Mouse (Mus musculus) hindbrain, embryonic 14.5 days (tissue): Measurements from ENCODE around the gene Nop16. TPM values are rescaled to one million over a fixed set of nuclear protein-coding genes. Genes with fewer than 3 reads are reported as not detected.
A peak's percentile ranks its signal among the peaks of the same experiment; 100 is the strongest.

Experiments
- ATAC-seq: fragments of 200-750 bp; cut with Nextera tagmentation; 2 replicates; pipeline ENCODE4 v1.8.0; 2017; ENCODE audit warnings: moderate number of reproducible peaks, mild to moderate bottlenecking, moderate TSS enrichment, moderate library complexity; ENCODE audit not compliant: low FRiP score
- DNase-seq: peaks from one replicate; pipeline ENCODE4 v3.0.0-alpha.2; 2015; ENCODE audit warnings: low spot score
- H3K27ac ChIP-seq: fragments of 300-500 bp; sonication (generic); 2 replicates; pipeline ENCODE4 v1.5.1; 2014; ENCODE audit warnings: mild to moderate bottlenecking, moderate library complexity
- H3K27me3 ChIP-seq: fragments of 300-500 bp; sonication (generic); 2 replicates; pipeline ENCODE4 v1.6.1; 2014; ENCODE audit warnings: mild to moderate bottlenecking, low read length, mixed read lengths; ENCODE audit not compliant: control insufficient read depth, insufficient read depth
- H3K36me3 ChIP-seq: fragments of 300-500 bp; sonication (generic); replicated peaks from 2 replicates; pipeline ENCODE4 v1.6.1; 2014; ENCODE audit not compliant: control insufficient read depth, insufficient read depth
- H3K4me1 ChIP-seq: fragments of 300-500 bp; sonication (generic); replicated peaks from 2 replicates; pipeline ENCODE4 v1.6.1; 2014; ENCODE audit warnings: antibody characterized with exemption, low read length, mixed read lengths; ENCODE audit not compliant: control insufficient read depth, insufficient read depth
- H3K4me2 ChIP-seq: fragments of 300-500 bp; sonication (generic); replicated peaks from 2 replicates; pipeline ENCODE4 v1.6.1; 2014; ENCODE audit warnings: mild to moderate bottlenecking, moderate library complexity
- H3K4me3 ChIP-seq: fragments of 300-500 bp; sonication (generic); replicated peaks from 2 replicates; pipeline ENCODE4 v1.5.1; 2014; ENCODE audit warnings: mild to moderate bottlenecking, low read length
- H3K9ac ChIP-seq: fragments of 300-500 bp; sonication (generic); 2 replicates; pipeline ENCODE4 v1.6.1; 2014
- H3K9me3 ChIP-seq: fragments of 300-500 bp; sonication (generic); 2 replicates; pipeline ENCODE4 v1.6.1; 2016; ENCODE audit warnings: low read length; ENCODE audit not compliant: control insufficient read depth
- WGBS: fragments of 180-500 bp; shearing (Covaris S2); extraction: QIAGEN DNeasy Blood & Tissue Kit; methylation state at CpG from one replicate; pipeline ENCODE4 v1.1.7; 2014; 5-methylcytosine and 5-hydroxymethylcytosine counted together
- polyA plus RNA-seq: library from polyadenylated mRNA; unstranded; fragments of >200 nt; fragmentation: Nextera tagmentation; extraction: Ambion mirVana; gene quantifications from 2 replicates; pipeline ENCODE4 v1.2.1, GENCODE M21; 2014

Nop16 gene
- polyA plus RNA-seq, 1 experiment from 2014 or later: 46.7 TPM

GRCm38 (mm10) chr13:54603501-54603900, 13.6 kb upstream of the Nop16 start:
- H3K4me2 ChIP-seq: no peak overlapping the region
- no peak overlapping the region for H3K4me3 ChIP-seq
- H3K27me3 ChIP-seq: no peaks in the 10 kb centered on the region
- no peaks in the 10 kb centered on the region for H3K9me3 ChIP-seq
- H3K36me3 ChIP-seq: peaks cover 21% of the 10 kb centered on the region
- no peak for DNase-seq
- H3K9ac ChIP-seq: no peak overlapping the region
- no peak overlapping the region for H3K27ac ChIP-seq
- H3K4me1 ChIP-seq: peaks cover 2% of the 10 kb centered on the region
- ATAC-seq: no peak; the same call in 1 of the 2 replicates

- Histone ChIP-seq H3K4me2 (no peak overlapping the region), H3K9me3 (no peaks in the 10 kb centered on the region), H3K27ac (no peak overlapping the region), H3K4me3 (no peak overlapping the region), H3K36me3 (peaks cover 29% of the 10 kb centered on the region), H3K9ac (no peak overlapping the region), H3K4me1 (no peaks in the 10 kb centered on the region), H3K27me3 (no peaks in the 10 kb centered on the region)
- no peak for DNase-seq
- WGBS: 67% methylated on average over 3 of the region's 3 CpGs
- no peak for ATAC-seq
Measured at GRCm38 (mm10) chr13:54602639-54603111, 12.8 kb upstream of the Nop16 start.

GRCm38 (mm10) chr13:54598622-54599143, 8.8 kb upstream of the Nop16 start:
- H3K4me3 ChIP-seq: no peak overlapping the region
- ATAC-seq: no peak

GRCm38 (mm10) chr13:54596870-54597269, 7.0 kb upstream of the Nop16 start:
- WGBS: 67% methylated on average over 5 of the region's 5 CpGs
- DNase-seq: no peak
- Histone ChIP-seq H3K9me3 (no peaks in the 10 kb centered on the region), H3K9ac (no peak overlapping the region), H3K27me3 (no peaks in the 10 kb centered on the region), H3K4me3 (no peak overlapping the region), H3K27ac (no peak overlapping the region), H3K4me1 (peaks cover 3% of the 10 kb centered on the region), H3K4me2 (no peak overlapping the region), H3K36me3 (peaks cover 62% of the 10 kb centered on the region)
- ATAC-seq: no peak

More at GRCm38 (mm10) chr13:54598622-54599143, 8.8 kb upstream of the Nop16 start:
- Histone ChIP-seq H3K27me3 (no peaks in the 10 kb centered on the region), H3K36me3 (peaks cover 56% of the 10 kb centered on the region), H3K4me2 (no peak overlapping the region), H3K27ac (no peak overlapping the region), H3K9me3 (no peaks in the 10 kb centered on the region), H3K9ac (no peak overlapping the region), H3K4me1 (no peaks in the 10 kb centered on the region)
- WGBS: 92% methylated on average over 12 of the region's 12 CpGs
- DNase-seq: no peak

GRCm38 (mm10) chr13:54596107-54596690, 6.3 kb upstream of the Nop16 start:
- no peak for ATAC-seq
- 79% methylated on average over 8 of the region's 8 CpGs for WGBS

GRCm38 (mm10) chr13:54593617-54594016, 3.7 kb upstream of the Nop16 start:
- no peak overlapping the region for H3K4me2 ChIP-seq
- ATAC-seq: no peak
- WGBS: 88% methylated on average over 11 of the region's 11 CpGs
- H3K9me3 ChIP-seq: no peaks in the 10 kb centered on the region
- no peak overlapping the region for H3K27ac ChIP-seq
- H3K4me1 ChIP-seq: peaks cover 23% of the 10 kb centered on the region
- peaks cover 53% of the 10 kb centered on the region for H3K36me3 ChIP-seq
- no peak overlapping the region for H3K4me3 ChIP-seq
- no peak for DNase-seq
- H3K9ac ChIP-seq: no peak overlapping the region
- H3K27me3 ChIP-seq: no peaks in the 10 kb centered on the region

More at GRCm38 (mm10) chr13:54596107-54596690, 6.3 kb upstream of the Nop16 start:
- no peak overlapping the region for H3K9ac ChIP-seq
- no peak overlapping the region for H3K27ac ChIP-seq
- H3K4me1 ChIP-seq: peaks cover 10% of the 10 kb centered on the region
- peaks cover 62% of the 10 kb centered on the region for H3K36me3 ChIP-seq
- H3K4me3 ChIP-seq: no peak overlapping the region
- no peaks in the 10 kb centered on the region for H3K27me3 ChIP-seq
- DNase-seq: no peak
- no peak overlapping the region for H3K4me2 ChIP-seq
- H3K9me3 ChIP-seq: no peaks in the 10 kb centered on the region

GRCm38 (mm10) chr13:54591776-54592356, 2.0 kb upstream of the Nop16 start:
- WGBS: 94% methylated on average over 8 of the region's 8 CpGs
- DNase-seq: no peak

GRCm38 (mm10) chr13:54589414-54589995, 385 bp downstream of the Nop16 start:
- H3K36me3 ChIP-seq: peaks cover 49% of the 10 kb centered on the region
- no peaks in the 10 kb centered on the region for H3K9me3 ChIP-seq
- WGBS: 2% methylated on average over 24 of the region's 24 CpGs
- peak overlapping the region; percentile 80 for H3K9ac ChIP-seq
- DNase-seq (no peak), ATAC-seq (no peak)
- no peak overlapping the region for H3K27ac ChIP-seq
- H3K4me2 ChIP-seq: peak overlapping the region; percentile 70
- peaks cover 23% of the 10 kb centered on the region for H3K4me1 ChIP-seq
- H3K27me3 ChIP-seq: no peaks in the 10 kb centered on the region
- peak overlapping the region; percentile 64 for H3K4me3 ChIP-seq

More at GRCm38 (mm10) chr13:54591776-54592356, 2.0 kb upstream of the Nop16 start:
- Histone ChIP-seq H3K9ac (peak overlapping the region; percentile 16; the same call in 1 of the 2 replicates), H3K4me1 (peaks cover 23% of the 10 kb centered on the region), H3K4me2 (peak overlapping the region; percentile 70), H3K36me3 (peaks cover 51% of the 10 kb centered on the region), H3K27ac (no peak overlapping the region), H3K9me3 (no peaks in the 10 kb centered on the region), H3K4me3 (peak overlapping the region; percentile 64; the same call in 1 of the 2 replicates), H3K27me3 (no peaks in the 10 kb centered on the region)
- ATAC-seq: no peak

- no peaks in the 10 kb centered on the region for H3K9me3 ChIP-seq
- no peak overlapping the region for H3K9ac ChIP-seq
- H3K36me3 ChIP-seq: peaks cover 71% of the 10 kb centered on the region
- no peak overlapping the region for H3K4me3 ChIP-seq
- ATAC-seq: no peak
- no peak for DNase-seq
- 92% methylated on average over 11 of the region's 11 CpGs for WGBS
- no peak overlapping the region for H3K4me2 ChIP-seq
- no peaks in the 10 kb centered on the region for H3K27me3 ChIP-seq
- peaks cover 10% of the 10 kb centered on the region; the same call in 1 of the 2 replicates for H3K4me1 ChIP-seq
- H3K27ac ChIP-seq: no peak overlapping the region
Measured at GRCm38 (mm10) chr13:54585831-54586230, 4.1 kb downstream of the Nop16 start.
